Mouse (Mus musculus) erythroblast, embryonic 14.5 days (primary cell): ENCODE results near the gene Fign. TPM values are rescaled to one million over a fixed set of nuclear protein-coding genes. Genes with fewer than 3 reads are reported as not detected.

Experiments used
- H3K27me3 ChIP-seq: 2 replicates; pipeline ENCODE4 v1.6.1; 2012; ENCODE audit warnings: inconsistent platforms; ENCODE audit not compliant: control insufficient read depth
- H3K36me3 ChIP-seq: 2 replicates; pipeline ENCODE4 v1.6.1; 2012; ENCODE audit warnings: mild to moderate bottlenecking, inconsistent platforms; ENCODE audit not compliant: control insufficient read depth
- H3K4me1 ChIP-seq: 2 replicates; pipeline ENCODE4 v1.6.1; 2012; ENCODE audit warnings: inconsistent platforms; ENCODE audit not compliant: control insufficient read depth
- H3K4me3 ChIP-seq: replicated peaks from 2 replicates; pipeline ENCODE3; 2012; ENCODE audit warnings: moderate library complexity, mild to moderate bottlenecking, inconsistent platforms
- H3K9me3 ChIP-seq: 2 replicates; pipeline ENCODE4 v1.6.1; 2012; ENCODE audit warnings: low read length, inconsistent platforms, mixed read lengths; ENCODE audit not compliant: control insufficient read depth
- GATA1 ChIP-seq: IDR thresholded peaks from 2 replicates; pipeline ENCODE4 v1.6.1; 2012; ENCODE audit warnings: low read length, inconsistent platforms, mixed read lengths
- TAL1 ChIP-seq: IDR thresholded peaks from 3 replicates; pipeline ENCODE4 v1.6.1; 2012; ENCODE audit warnings: low read length, inconsistent platforms, mixed read lengths
- polyA plus RNA-seq: library from polyadenylated mRNA; stranded (reverse); fragments of >175 nt; gene quantifications from 2 replicates; pipeline ENCODE4 v1.2.3, GENCODE M21; 2012

Fign gene
- polyA plus RNA-seq, 1 experiment: not detected

- no peak overlapping the region for H3K4me3 ChIP-seq
- no peaks in the 10 kb centered on the region for H3K9me3 ChIP-seq
- no peaks in the 10 kb centered on the region for H3K36me3 ChIP-seq
- TF ChIP-seq TAL1 (no peak), GATA1 (no peak)
- H3K4me1 ChIP-seq: no peaks in the 10 kb centered on the region
- H3K27me3 ChIP-seq: no peaks in the 10 kb centered on the region
Observed at GRCm38 (mm10) chr2:63994304-63995023, 103.4 kb downstream of the Fign start.

- TF ChIP-seq TAL1 (no peak), GATA1 (no peak)
- H3K4me3 ChIP-seq: no peak overlapping the region
- peaks cover 3% of the 10 kb centered on the region for H3K9me3 ChIP-seq
- no peaks in the 10 kb centered on the region for H3K27me3 ChIP-seq
- H3K36me3 ChIP-seq: no peaks in the 10 kb centered on the region
- H3K4me1 ChIP-seq: no peaks in the 10 kb centered on the region
Observed at GRCm38 (mm10) chr2:63985426-63985825, 112.4 kb downstream of the Fign start.

DNA sequence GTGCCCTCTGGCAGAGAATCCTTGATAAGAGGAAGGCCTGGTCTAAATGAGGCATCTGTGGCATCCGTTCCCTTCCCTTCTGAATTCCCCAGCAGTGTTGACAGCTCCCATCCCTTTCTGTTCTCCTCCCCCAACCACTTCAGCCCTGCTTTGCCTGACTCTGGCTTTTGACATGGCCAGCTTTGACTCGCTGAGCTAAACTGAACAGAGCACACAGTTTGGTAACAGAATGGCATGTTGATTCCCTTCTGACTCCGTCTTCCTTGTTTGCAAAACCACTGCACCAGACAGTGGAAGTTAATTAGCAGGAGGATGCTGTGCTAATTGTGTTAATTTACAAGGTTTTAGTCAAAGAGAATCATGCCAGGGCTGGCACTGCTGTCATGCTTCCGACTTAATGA, 115.5 kb downstream of the Fign start:
- no peaks in the 10 kb centered on the region for H3K4me1 ChIP-seq
- H3K36me3 ChIP-seq: peaks cover 2% of the 10 kb centered on the region; the same call in 1 of the 2 replicates
- no peak overlapping the region for H3K4me3 ChIP-seq
- no peak for TF ChIP-seq TAL1
- no peak for TF ChIP-seq GATA1
- no peaks in the 10 kb centered on the region for H3K27me3 ChIP-seq
- H3K9me3 ChIP-seq: peaks cover 20% of the 10 kb centered on the region

DNA sequence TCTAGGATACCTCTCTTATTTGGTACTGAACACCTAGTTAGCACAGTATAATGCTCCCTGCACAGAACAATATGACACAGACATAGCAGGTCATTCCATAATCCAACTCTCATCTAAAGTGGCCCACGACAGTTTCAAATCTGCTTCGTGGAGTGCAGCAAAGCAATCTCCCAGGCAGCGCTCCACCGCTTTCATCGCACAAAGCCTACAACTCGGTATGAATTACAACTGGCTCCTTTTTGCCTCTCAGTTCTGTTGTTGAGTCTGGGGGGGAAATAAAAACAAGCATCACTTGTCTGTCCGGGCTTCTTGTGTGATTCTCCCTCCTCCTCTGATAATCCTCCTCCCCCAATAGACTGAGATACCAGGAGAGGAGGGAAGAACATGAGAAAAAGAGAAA, 116.4 kb downstream of the Fign start:
- Histone ChIP-seq H3K9me3 (peaks cover 20% of the 10 kb centered on the region), H3K4me1 (no peaks in the 10 kb centered on the region), H3K36me3 (peaks cover 2% of the 10 kb centered on the region; the same call in 1 of the 2 replicates), H3K27me3 (no peaks in the 10 kb centered on the region), H3K4me3 (no peak overlapping the region)
- TF ChIP-seq GATA1: no peak
- no peak for TF ChIP-seq TAL1

GRCm38 (mm10) chr2:63969633-63970032, 128.2 kb downstream of the Fign start:
- Histone ChIP-seq H3K27me3 (no peaks in the 10 kb centered on the region), H3K4me1 (no peaks in the 10 kb centered on the region), H3K9me3 (no peaks in the 10 kb centered on the region), H3K4me3 (no peak overlapping the region), H3K36me3 (no peaks in the 10 kb centered on the region)
- TF ChIP-seq TAL1 (no peak), GATA1 (no peak)

DNA sequence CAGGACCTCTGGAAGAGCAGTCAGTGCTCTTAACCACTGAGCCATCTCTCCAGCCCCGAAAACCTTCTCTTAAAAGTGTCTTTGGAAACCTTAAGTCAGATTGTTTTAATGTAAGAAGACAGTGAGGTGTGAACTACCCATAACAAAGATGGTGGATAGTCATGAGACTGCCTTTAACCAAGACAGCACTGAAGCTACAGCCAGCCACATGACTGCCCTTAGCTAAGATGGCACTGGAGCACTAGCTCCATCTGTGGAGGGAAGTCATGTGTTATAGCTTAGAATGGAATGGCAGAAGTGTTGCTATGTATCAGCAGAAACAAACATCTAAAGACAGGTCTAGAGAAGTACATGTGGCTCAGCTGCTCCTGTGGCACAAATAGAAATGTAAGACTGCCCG, 166.8 kb downstream of the Fign start:
- no peaks in the 10 kb centered on the region for H3K27me3 ChIP-seq
- no peaks in the 10 kb centered on the region for H3K4me1 ChIP-seq
- no peak for TF ChIP-seq TAL1
- no peak for TF ChIP-seq GATA1
- H3K36me3 ChIP-seq: no peaks in the 10 kb centered on the region
- H3K4me3 ChIP-seq: no peak overlapping the region
- peaks cover 2% of the 10 kb centered on the region; the same call in 1 of the 2 replicates for H3K9me3 ChIP-seq

DNA sequence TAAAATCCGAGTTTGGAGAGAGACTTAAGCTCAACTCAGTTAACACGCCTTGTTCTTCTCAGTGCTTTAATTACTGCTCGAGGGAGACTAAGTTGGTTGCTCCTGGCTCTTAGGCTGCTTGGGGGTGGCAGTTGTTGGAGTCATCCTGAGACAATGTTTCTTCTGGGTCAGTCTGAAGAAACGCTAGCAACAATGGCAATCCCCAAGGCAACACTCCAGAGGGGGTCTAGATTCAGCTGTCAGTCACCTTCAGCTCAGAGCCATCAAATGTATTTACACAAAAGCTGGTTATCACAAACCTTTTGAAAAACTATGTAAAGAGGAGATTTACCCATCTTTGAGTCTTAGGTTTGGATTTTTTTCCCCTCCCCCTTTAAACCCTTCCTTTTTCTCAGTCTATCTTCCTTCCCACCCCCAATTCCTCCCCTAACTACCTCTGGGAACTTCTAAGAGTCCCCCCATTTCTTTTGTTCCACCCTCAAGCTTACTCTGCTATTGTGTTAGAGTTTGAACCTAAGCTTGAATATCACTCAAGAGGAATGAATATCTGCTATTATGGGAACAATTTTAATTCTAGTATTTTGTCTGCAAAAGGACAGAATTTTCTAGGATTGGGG, 171.2 kb downstream of the Fign start:
- Histone ChIP-seq H3K9me3 (no peaks in the 10 kb centered on the region; the same call in 1 of the 2 replicates), H3K36me3 (no peaks in the 10 kb centered on the region), H3K4me3 (no peak overlapping the region), H3K27me3 (no peaks in the 10 kb centered on the region), H3K4me1 (no peaks in the 10 kb centered on the region)
- TF ChIP-seq GATA1: no peak
- no peak for TF ChIP-seq TAL1

DNA sequence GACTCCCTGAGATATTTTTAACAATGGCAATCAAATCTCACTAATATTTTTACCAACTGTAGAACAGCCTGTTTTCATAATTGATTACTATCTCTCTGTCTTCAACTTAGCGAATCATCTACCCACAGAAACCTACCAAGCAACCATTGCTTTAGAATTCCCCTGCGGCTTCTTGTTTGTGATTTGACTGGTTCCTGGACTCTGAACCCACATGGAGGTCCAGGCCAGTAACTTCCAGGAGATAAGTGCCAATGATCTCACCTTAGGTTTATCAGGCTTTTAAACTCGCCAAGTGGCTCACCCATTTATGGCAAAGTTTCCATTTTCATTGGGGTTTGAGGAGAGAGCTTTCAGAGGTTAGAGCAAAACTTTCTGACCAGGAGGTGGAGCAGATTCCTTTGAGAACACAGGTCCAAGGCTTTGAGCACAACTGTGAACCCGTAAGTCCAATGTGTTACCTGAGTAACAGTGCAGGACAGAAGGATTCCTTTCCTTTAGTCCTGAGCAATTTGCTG, 172.1 kb downstream of the Fign start:
- Histone ChIP-seq H3K4me3 (no peak overlapping the region), H3K4me1 (no peaks in the 10 kb centered on the region), H3K9me3 (no peaks in the 10 kb centered on the region; the same call in 1 of the 2 replicates), H3K36me3 (no peaks in the 10 kb centered on the region), H3K27me3 (no peaks in the 10 kb centered on the region)
- TF ChIP-seq GATA1 (no peak), TAL1 (no peak)
